Mouse (Mus musculus) limb, embryonic 12.5 days (tissue): ENCODE data around the gene Mtcl1. TPM values are rescaled to one million over a fixed set of nuclear protein-coding genes. Genes with fewer than 3 reads are reported as not detected.

Source experiments
- ATAC-seq: fragments of 200-750 bp; cut with Nextera tagmentation; 2 replicates; pipeline ENCODE4 v1.8.0; 2017; ENCODE audit warnings: low read depth, moderate TSS enrichment; ENCODE audit not compliant: insufficient number of reproducible peaks, insufficient read depth, low FRiP score, low TSS enrichment
- H3K27ac ChIP-seq: fragments of 300-500 bp; sonication (generic); 2 replicates; pipeline ENCODE4 v1.5.1; 2016; ENCODE audit warnings: mild to moderate bottlenecking, moderate library complexity
- H3K27me3 ChIP-seq: fragments of 300-500 bp; sonication (generic); 2 replicates; pipeline ENCODE4 v1.6.1; 2016; ENCODE audit warnings: mild to moderate bottlenecking, moderate library complexity
- H3K36me3 ChIP-seq: fragments of 300-500 bp; sonication (generic); 2 replicates; pipeline ENCODE4 v1.6.1; 2016; ENCODE audit warnings: mild to moderate bottlenecking, moderate library complexity
- H3K4me1 ChIP-seq: fragments of 300-500 bp; sonication (generic); replicated peaks from 2 replicates; pipeline ENCODE4 v1.6.1; 2016
- H3K4me2 ChIP-seq: fragments of 300-500 bp; sonication (generic); 2 replicates; pipeline ENCODE4 v1.6.1; 2016; ENCODE audit warnings: mild to moderate bottlenecking, moderate library complexity
- H3K4me3 ChIP-seq: fragments of 300-500 bp; sonication (generic); replicated peaks from 2 replicates; pipeline ENCODE4 v1.5.1; 2016; ENCODE audit warnings: mild to moderate bottlenecking
- H3K9ac ChIP-seq: fragments of 300-500 bp; sonication (generic); replicated peaks from 2 replicates; pipeline ENCODE4 v1.6.1; 2016; ENCODE audit warnings: mild to moderate bottlenecking, moderate library complexity
- H3K9me3 ChIP-seq: fragments of 300-500 bp; sonication (generic); 2 replicates; pipeline ENCODE4 v1.6.1; 2016; ENCODE audit warnings: mild to moderate bottlenecking, moderate library complexity
- WGBS: fragments of 180-500 bp; shearing (Covaris S2); methylation state at CpG from one replicate; pipeline ENCODE4 v1.1.7; 2016; 5-methylcytosine and 5-hydroxymethylcytosine counted together
- polyA plus RNA-seq: library from polyadenylated mRNA; unstranded; fragments of >200 nt; fragmentation: Nextera tagmentation; extraction: Ambion mirVana; gene quantifications from 2 replicates; pipeline ENCODE4 v1.2.1, GENCODE M21; 2016

The Mtcl1 gene
- polyA plus RNA-seq, 1 experiment from 2014 or later: 5.3 TPM

- no peak for ATAC-seq
- H3K27me3 ChIP-seq: no peaks in the 10 kb centered on the region; the same call in 1 of the 2 replicates
- no peak overlapping the region for H3K27ac ChIP-seq
- H3K36me3 ChIP-seq: peaks cover 6% of the 10 kb centered on the region
- no peaks in the 10 kb centered on the region for H3K9me3 ChIP-seq
- 66% methylated on average over 8 of the region's 8 CpGs for WGBS
- peaks cover 30% of the 10 kb centered on the region for H3K4me1 ChIP-seq
- no peak overlapping the region for H3K4me3 ChIP-seq
- H3K4me2 ChIP-seq: no peak overlapping the region
- H3K9ac ChIP-seq: no peak overlapping the region
Measured at GRCm38 (mm10) chr17:66419421-66419820, 30.1 kb downstream of the Mtcl1 start.

GRCm38 (mm10) chr17:66417748-66418147 lies 31.8 kb downstream of the Mtcl1 start:
- Histone ChIP-seq H3K4me1 (peaks cover 35% of the 10 kb centered on the region), H3K27ac (peak overlapping the region; percentile 78), H3K4me2 (peak overlapping the region; percentile 60), H3K9me3 (no peaks in the 10 kb centered on the region), H3K36me3 (no peaks in the 10 kb centered on the region), H3K9ac (no peak overlapping the region), H3K4me3 (no peak overlapping the region), H3K27me3 (no peaks in the 10 kb centered on the region; the same call in 1 of the 2 replicates)
- no peak for ATAC-seq
- WGBS: 12% methylated on average over 4 of the region's 4 CpGs

DNA sequence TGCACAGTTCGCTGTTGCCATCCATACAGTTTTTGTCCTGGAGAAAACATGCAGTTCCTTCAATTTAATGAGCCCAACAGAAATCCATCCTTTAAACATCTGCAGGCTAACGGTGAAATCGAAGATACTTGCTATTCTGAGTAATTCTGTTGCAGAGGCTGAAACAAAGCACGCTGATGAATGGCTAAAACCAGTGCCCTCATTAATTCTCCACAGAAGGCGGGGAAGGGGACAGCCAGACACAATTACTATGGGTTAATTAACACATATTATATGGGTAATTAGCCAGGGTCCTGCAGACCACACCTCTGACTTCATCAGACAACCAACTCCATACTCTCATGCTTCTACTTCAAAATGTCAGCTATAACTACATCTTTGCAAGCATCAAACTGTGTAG lies 32.2 kb downstream of the Mtcl1 start:
- no peaks in the 10 kb centered on the region for H3K9me3 ChIP-seq
- H3K4me2 ChIP-seq: peak overlapping the region; percentile 60
- no peaks in the 10 kb centered on the region for H3K36me3 ChIP-seq
- WGBS: 10% methylated on average over 5 of the region's 5 CpGs
- H3K4me3 ChIP-seq: peak overlapping the region; percentile 33
- H3K27ac ChIP-seq: peak overlapping the region; percentile 78
- no peaks in the 10 kb centered on the region; the same call in 1 of the 2 replicates for H3K27me3 ChIP-seq
- 0 out of 2 replicates have a peak, but pooled peaks have one; percentile 1 for ATAC-seq
- H3K9ac ChIP-seq: 0 out of 2 replicates have a peak overlapping the region, but pooled peaks have one; percentile 27
- H3K4me1 ChIP-seq: peaks cover 39% of the 10 kb centered on the region

GRCm38 (mm10) chr17:66416841-66417313 lies 32.7 kb downstream of the Mtcl1 start:
- Histone ChIP-seq H3K9ac (peak overlapping the region; percentile 37), H3K4me3 (peak overlapping the region; percentile 33), H3K4me2 (peak overlapping the region; percentile 60)

GRCm38 (mm10) chr17:66416436-66416835 lies 33.1 kb downstream of the Mtcl1 start:
- Histone ChIP-seq H3K4me1 (peaks cover 40% of the 10 kb centered on the region), H3K9me3 (no peaks in the 10 kb centered on the region), H3K4me2 (peak overlapping the region; percentile 60), H3K36me3 (no peaks in the 10 kb centered on the region), H3K4me3 (peak overlapping the region; percentile 33; the same call in 1 of the 2 replicates), H3K9ac (peak overlapping the region; percentile 37), H3K27ac (peak overlapping the region; percentile 78), H3K27me3 (no peaks in the 10 kb centered on the region; the same call in 1 of the 2 replicates)
- 18% methylated on average over 7 of the region's 7 CpGs for WGBS
- peak; percentile 20; the same call in 1 of the 2 replicates for ATAC-seq

More at GRCm38 (mm10) chr17:66416841-66417313, 32.7 kb downstream of the Mtcl1 start:
- Histone ChIP-seq H3K4me1 (peaks cover 40% of the 10 kb centered on the region), H3K9me3 (no peaks in the 10 kb centered on the region), H3K27me3 (no peaks in the 10 kb centered on the region; the same call in 1 of the 2 replicates), H3K36me3 (no peaks in the 10 kb centered on the region), H3K27ac (peak overlapping the region; percentile 78)
- ATAC-seq: peak; percentile 77
- 3% methylated on average over 14 of the region's 14 CpGs for WGBS

DNA sequence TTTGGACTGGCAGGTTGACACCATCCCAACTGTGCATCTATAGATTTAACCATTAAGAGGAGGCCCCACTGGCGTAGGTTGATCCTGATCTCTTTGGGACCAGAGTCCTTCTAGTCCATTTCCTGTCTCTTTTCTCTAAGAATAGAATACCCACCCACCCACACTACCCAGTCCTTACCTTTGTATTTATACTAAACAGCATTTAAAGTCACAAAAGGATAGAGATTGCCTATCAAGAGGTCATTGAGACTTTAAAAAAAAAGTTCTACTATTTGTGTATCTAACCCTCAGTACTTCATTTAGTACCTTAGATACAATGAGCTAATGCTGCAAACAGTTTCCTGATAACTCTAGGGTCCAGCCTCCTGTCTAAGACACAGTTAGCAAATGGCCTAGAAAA lies 35.2 kb downstream of the Mtcl1 start:
- Histone ChIP-seq H3K36me3 (peaks cover 9% of the 10 kb centered on the region; the same call in 1 of the 2 replicates), H3K9me3 (no peaks in the 10 kb centered on the region), H3K27ac (no peak overlapping the region), H3K4me2 (no peak overlapping the region), H3K4me1 (peaks cover 41% of the 10 kb centered on the region), H3K9ac (no peak overlapping the region), H3K27me3 (no peaks in the 10 kb centered on the region; the same call in 1 of the 2 replicates), H3K4me3 (no peak overlapping the region)
- no peak for ATAC-seq
- 86% methylated on average over 1 of the region's 1 CpGs for WGBS

DNA sequence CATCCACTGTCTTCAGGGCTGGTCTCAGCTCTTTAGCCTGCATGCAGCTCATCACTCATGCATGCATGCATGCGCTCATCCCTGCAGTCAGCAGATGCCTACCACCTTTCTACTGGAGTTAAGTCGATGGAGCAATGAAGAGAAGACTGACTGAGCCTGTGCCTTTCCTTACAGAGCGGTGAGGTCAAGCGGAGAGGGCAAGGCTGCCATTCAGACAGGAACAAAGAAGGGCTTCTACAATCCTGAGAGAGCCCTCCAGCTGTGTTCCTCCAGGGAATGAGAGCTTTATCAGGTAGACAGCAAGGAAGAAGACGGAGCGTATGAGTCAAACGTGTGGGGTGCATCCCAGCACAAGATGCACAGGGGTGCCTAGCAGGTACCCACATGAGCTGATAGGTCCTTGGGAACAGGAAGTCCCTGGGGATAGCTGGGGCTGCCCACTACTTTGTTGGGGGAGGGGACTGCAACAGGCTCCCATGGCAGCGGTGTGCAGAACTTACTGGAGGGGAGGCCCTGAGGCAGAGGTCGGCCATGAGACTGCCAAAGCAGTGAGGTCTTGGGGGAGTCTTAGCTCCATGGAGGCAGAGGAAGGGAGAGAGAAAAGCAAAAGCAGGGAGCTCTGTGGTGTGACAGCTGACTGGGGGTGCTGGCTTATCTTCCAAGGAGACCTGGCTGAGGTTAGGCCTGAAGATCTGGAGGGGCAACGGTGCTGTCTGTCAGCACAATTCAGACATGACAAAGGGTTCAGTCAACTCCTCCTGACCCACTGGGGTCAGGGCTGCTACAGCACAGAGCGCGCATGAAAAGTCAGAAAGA lies 37.2 kb downstream of the Mtcl1 start:
- peaks cover 30% of the 10 kb centered on the region for H3K4me1 ChIP-seq
- no peak for ATAC-seq
- H3K27me3 ChIP-seq: no peaks in the 10 kb centered on the region
- H3K36me3 ChIP-seq: peaks cover 9% of the 10 kb centered on the region; the same call in 1 of the 2 replicates
- no peak overlapping the region for H3K9ac ChIP-seq
- WGBS: 67% methylated on average over 12 of the region's 12 CpGs
- H3K4me3 ChIP-seq: no peak overlapping the region
- H3K27ac ChIP-seq: no peak overlapping the region
- H3K9me3 ChIP-seq: no peaks in the 10 kb centered on the region
- no peak overlapping the region for H3K4me2 ChIP-seq

DNA sequence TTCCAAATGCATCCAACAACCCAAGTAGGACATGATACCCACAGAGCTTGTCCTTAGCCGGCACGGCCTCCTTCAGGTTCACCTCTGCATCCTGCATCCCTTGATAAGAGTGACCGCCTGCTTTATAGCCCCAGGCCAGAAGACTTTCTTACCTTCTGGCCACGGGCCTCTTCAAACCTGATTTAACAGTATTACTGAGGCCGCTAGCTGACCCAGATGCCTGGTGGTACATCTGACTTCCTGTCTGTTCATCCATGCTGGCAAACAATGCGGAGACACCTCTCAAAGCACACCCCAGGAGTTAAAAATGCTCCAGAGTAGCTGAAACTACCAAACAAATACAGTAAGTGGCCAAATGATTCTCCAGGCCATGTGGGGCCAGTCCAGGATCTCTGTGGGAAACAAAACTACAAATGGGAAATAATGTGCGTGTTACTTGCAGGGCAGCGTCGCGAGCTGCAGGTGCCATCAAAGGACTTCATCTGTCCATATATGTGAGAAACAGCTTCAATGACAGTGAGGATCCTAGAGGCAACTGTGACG lies 38.6 kb downstream of the Mtcl1 start:
- no peak overlapping the region for H3K4me3 ChIP-seq
- no peak overlapping the region for H3K27ac ChIP-seq
- H3K4me1 ChIP-seq: peaks cover 17% of the 10 kb centered on the region
- no peak for ATAC-seq
- H3K4me2 ChIP-seq: no peak overlapping the region
- peaks cover 9% of the 10 kb centered on the region; the same call in 1 of the 2 replicates for H3K36me3 ChIP-seq
- WGBS: 92% methylated on average over 11 of the region's 11 CpGs
- no peaks in the 10 kb centered on the region; the same call in 1 of the 2 replicates for H3K27me3 ChIP-seq
- no peaks in the 10 kb centered on the region for H3K9me3 ChIP-seq
- H3K9ac ChIP-seq: no peak overlapping the region

DNA sequence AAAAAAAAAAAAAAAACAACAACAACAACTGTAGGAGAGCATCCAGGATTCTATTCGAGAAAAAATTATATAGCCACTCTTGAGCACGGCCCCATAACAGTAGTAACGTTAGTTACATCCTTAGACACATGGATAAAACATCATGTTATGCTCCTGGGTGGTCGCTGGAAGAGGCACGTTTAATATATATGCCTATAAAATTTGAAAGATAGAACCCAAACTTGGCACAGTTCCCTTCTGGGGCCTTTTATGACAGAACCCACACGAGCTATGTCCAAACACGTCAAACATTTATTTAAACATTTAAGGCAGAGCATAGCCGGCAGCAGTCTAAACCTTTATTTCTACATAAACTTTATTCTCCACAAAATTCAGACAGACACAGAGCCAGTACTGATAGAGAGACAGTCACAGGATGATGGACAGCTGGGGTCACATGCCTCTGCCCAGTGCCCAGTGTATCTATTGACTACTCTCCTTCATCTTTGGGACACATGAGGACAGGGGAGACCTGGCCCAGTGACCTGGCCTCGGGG lies 40.4 kb downstream of the Mtcl1 start:
- H3K4me2 ChIP-seq: no peak overlapping the region
- H3K4me1 ChIP-seq: peaks cover 28% of the 10 kb centered on the region
- no peak for ATAC-seq
- H3K27me3 ChIP-seq: peaks cover 7% of the 10 kb centered on the region; the same call in 1 of the 2 replicates
- no peak overlapping the region for H3K27ac ChIP-seq
- H3K9ac ChIP-seq: no peak overlapping the region
- H3K4me3 ChIP-seq: no peak overlapping the region
- H3K9me3 ChIP-seq: no peaks in the 10 kb centered on the region
- H3K36me3 ChIP-seq: peaks cover 9% of the 10 kb centered on the region; the same call in 1 of the 2 replicates
- 70% methylated on average over 9 of the region's 9 CpGs for WGBS

- H3K9me3 ChIP-seq: no peaks in the 10 kb centered on the region
- H3K27me3 ChIP-seq: peaks cover 7% of the 10 kb centered on the region; the same call in 1 of the 2 replicates
- H3K36me3 ChIP-seq: peaks cover 9% of the 10 kb centered on the region; the same call in 1 of the 2 replicates
- no peak overlapping the region for H3K9ac ChIP-seq
- 97% methylated on average over 5 of the region's 5 CpGs for WGBS
- H3K4me3 ChIP-seq: no peak overlapping the region
- H3K4me1 ChIP-seq: peaks cover 28% of the 10 kb centered on the region
- no peak overlapping the region for H3K4me2 ChIP-seq
- H3K27ac ChIP-seq: no peak overlapping the region
- no peak for ATAC-seq
Measured at GRCm38 (mm10) chr17:66408400-66408799, 41.1 kb downstream of the Mtcl1 start.

DNA sequence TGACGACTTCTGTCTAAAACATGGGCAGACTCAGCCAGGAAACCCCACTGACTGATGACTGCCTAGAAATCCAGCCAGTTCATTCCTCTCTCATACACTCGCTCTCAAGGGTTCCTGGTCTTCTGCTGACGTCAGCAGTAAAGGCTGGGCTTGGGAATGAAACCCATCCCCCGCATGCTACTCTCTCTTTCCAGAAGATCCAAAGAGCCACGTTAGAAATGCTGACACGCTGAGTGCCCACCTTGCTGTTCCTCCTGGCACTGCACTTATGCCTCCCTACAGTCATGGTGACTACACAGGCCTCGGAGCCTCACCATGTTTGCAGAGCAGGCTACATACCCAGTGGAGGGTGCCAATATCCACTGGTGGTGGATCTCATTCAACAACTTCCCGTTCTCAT lies 41.7 kb downstream of the Mtcl1 start:
- no peak for ATAC-seq
- H3K4me2 ChIP-seq: no peak overlapping the region
- H3K27ac ChIP-seq: no peak overlapping the region
- peaks cover 7% of the 10 kb centered on the region; the same call in 1 of the 2 replicates for H3K27me3 ChIP-seq
- H3K36me3 ChIP-seq: peaks cover 9% of the 10 kb centered on the region; the same call in 1 of the 2 replicates
- 61% methylated on average over 8 of the region's 8 CpGs for WGBS
- no peaks in the 10 kb centered on the region for H3K9me3 ChIP-seq
- no peak overlapping the region for H3K9ac ChIP-seq
- peaks cover 27% of the 10 kb centered on the region for H3K4me1 ChIP-seq
- H3K4me3 ChIP-seq: no peak overlapping the region
